ENCODE assay signal across 10 mouse cellular contexts in the genomic region with DNA sequence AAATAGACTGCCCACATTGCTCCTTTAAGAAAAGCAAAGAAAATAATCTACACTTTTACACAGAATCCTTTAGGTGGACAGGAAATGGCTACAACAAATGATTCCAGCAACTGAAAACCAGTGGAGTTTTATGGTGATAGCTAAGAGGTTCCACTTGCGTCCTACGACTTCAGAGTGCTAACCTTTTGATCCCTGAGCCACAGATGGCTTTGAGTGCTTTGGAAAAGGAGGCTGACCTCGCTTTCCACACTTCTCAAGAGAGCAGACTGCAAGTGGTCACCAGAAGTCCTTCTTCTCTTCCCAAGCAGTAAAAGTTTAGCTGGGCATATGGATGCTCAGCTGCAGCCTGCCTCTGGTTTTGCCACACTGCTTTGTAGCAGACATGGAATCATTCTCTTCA.
"Had no signal": no experiment of that assay in that cellular context is flagged by ENCODE, and none has a peak within 500 bp of the region (broad histone marks: within the 10 kb centered on the region; RNA-seq: fewer than 3 reads in every experiment).

No protein-coding gene starts in this region.

- DNase-seq: kidney, adult 18-20 months; kidney, postnatal 25 days; liver; liver, embryonic 13.5 days; lung, adult 18-20 months; thymus, postnatal 36 days had no signal

- H3K36me3 ChIP-seq: liver, embryonic 13.5 days; midbrain, embryonic 13.5 days; neural tube, embryonic 12.5 days had no signal

- H3K9ac ChIP-seq: liver, embryonic 13.5 days; midbrain, embryonic 13.5 days; neural tube, embryonic 12.5 days had no signal

- H3K27ac ChIP-seq: left cerebral cortex, adult 2 months; liver, embryonic 13.5 days; midbrain, embryonic 13.5 days; neural tube, embryonic 12.5 days had no signal

- H3K4me1 ChIP-seq: liver, embryonic 13.5 days; midbrain, embryonic 13.5 days; neural tube, embryonic 12.5 days had no signal

- H3K27me3 ChIP-seq: liver, embryonic 13.5 days; midbrain, embryonic 13.5 days; neural tube, embryonic 12.5 days had no signal

- ATAC-seq: midbrain, embryonic 13.5 days had no signal

- H3K4me3 ChIP-seq: left cerebral cortex, adult 2 months; liver, embryonic 13.5 days; midbrain, embryonic 13.5 days; myocyte; neural tube, embryonic 12.5 days had no signal

- H3K4me2 ChIP-seq: liver, embryonic 13.5 days; midbrain, embryonic 13.5 days; neural tube, embryonic 12.5 days had no signal

- H3K9me3 ChIP-seq: liver, embryonic 13.5 days; midbrain, embryonic 13.5 days; neural tube, embryonic 12.5 days had no signal
